27 mouse cellular contexts compared by ENCODE assay signal in the genomic region with DNA sequence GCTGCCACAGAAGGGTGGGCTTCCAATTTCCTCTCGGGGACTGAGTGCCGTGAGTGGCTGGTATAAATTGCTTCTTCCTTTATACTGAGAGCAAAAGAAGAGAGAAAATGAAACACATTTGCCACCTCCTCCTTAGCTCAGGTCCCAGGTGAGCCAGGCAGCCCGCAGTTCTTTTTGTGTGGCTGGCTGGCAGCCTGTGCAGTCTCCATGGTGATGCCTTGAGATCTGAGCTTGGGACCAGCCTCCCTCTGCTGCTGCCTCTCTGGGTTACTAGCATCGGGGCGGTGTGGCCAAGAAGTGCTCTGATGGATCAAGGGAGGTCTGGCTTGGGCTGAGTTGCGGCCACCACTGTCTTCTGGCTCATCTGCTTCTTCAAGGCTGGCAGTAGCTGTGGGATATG.
DNase-seq lines count a peak whose midpoint lies in the region; ATAC-seq lines count a peak whose summit lies in the region.
"Had no signal": no experiment of that assay in that cellular context is flagged by ENCODE, and none has a peak within 500 bp of the region (broad histone marks: within the 10 kb centered on the region; RNA-seq: fewer than 3 reads in every experiment).

No protein-coding gene starts in this region.

- no peaks in the 10 kb centered on the region for H3K36me3 ChIP-seq in heart, embryonic 10.5 days
- H3K36me3 ChIP-seq in midbrain, embryonic 14.5 days (ENCODE audit: control insufficient read depth, insufficient read depth, low read length): no peaks in the 10 kb centered on the region
- no peaks in the 10 kb centered on the region for H3K36me3 ChIP-seq in midbrain, embryonic 13.5 days
- H3K36me3 ChIP-seq: embryonic facial prominence, embryonic 10.5 days; embryonic facial prominence, embryonic 15.5 days; G1E; heart, embryonic 13.5 days; limb, embryonic 13.5 days; lung, embryonic 15.5 days had no signal

- H3K27ac ChIP-seq in heart, embryonic 10.5 days: no peak overlapping the region
- H3K27ac ChIP-seq in midbrain, embryonic 14.5 days (replicated peaks; ENCODE audit: low read depth, low read length): no peak overlapping the region
- H3K27ac ChIP-seq in midbrain, embryonic 13.5 days: no peak overlapping the region
- H3K27ac ChIP-seq: embryonic facial prominence, embryonic 10.5 days; embryonic facial prominence, embryonic 15.5 days; heart, embryonic 13.5 days; limb, embryonic 13.5 days; lung, embryonic 15.5 days had no signal

- no peak for ATAC-seq in midbrain, embryonic 14.5 days (ENCODE audit: low FRiP score, low TSS enrichment)
- ATAC-seq in midbrain, embryonic 13.5 days: no peak
- ATAC-seq: intestine, embryonic 16.5 days had no signal

- peaks cover 23% of the 10 kb centered on the region for H3K27me3 ChIP-seq in heart, embryonic 10.5 days (ENCODE audit: insufficient read depth, poor library complexity, severe bottlenecking)
- no peaks in the 10 kb centered on the region for H3K27me3 ChIP-seq in midbrain, embryonic 14.5 days (ENCODE audit: control insufficient read depth, insufficient read depth, low read length)
- no peaks in the 10 kb centered on the region for H3K27me3 ChIP-seq in midbrain, embryonic 13.5 days

- peak; percentile 41 to 44 for DNase-seq in cerebellum, postnatal 14 days
- no peak for DNase-seq in cerebellum, adult 18-20 months
- peak; percentile 73 for DNase-seq in heart, embryonic 10.5 days (ENCODE audit: low spot score)
- no peak for DNase-seq in heart, adult 9 months (ENCODE audit: low spot score in 2 of 2)
- peak; percentile 53 for DNase-seq in midbrain, embryonic 14.5 days
- peak; percentile 60 to 71 for DNase-seq in right cerebral cortex, postnatal 10 days (ENCODE audit: low spot score in 2 of 2)
- no peak for DNase-seq in right cerebral cortex, postnatal 25 days
- DNase-seq: adrenal gland, adult 8-10 months; cerebellum, adult 11 months; cerebellum, adult 9-11 months; gastrocnemius, postnatal 25 days; heart, adult 18-20 months; heart, postnatal 10 days; kidney, adult 8-10 months; kidney, postnatal 10 days; thymus, adult 2 months; thymus, postnatal 36 days had no signal

- WGBS in heart, embryonic 10.5 days: 84% methylated on average over 6 of the region's 6 CpGs
- WGBS in midbrain, embryonic 14.5 days: 60% methylated on average over 6 of the region's 6 CpGs
- WGBS in midbrain, embryonic 13.5 days: 58% methylated on average over 6 of the region's 6 CpGs

- no peaks in the 10 kb centered on the region for H3K9me3 ChIP-seq in heart, embryonic 10.5 days
- H3K9me3 ChIP-seq in midbrain, embryonic 14.5 days (ENCODE audit: control insufficient read depth, low read length): no peaks in the 10 kb centered on the region
- no peaks in the 10 kb centered on the region for H3K9me3 ChIP-seq in midbrain, embryonic 13.5 days
- H3K9me3 ChIP-seq: embryonic facial prominence, embryonic 10.5 days; embryonic facial prominence, embryonic 15.5 days; heart, embryonic 13.5 days; limb, embryonic 13.5 days; lung, embryonic 15.5 days had no signal

- 0 out of 2 replicates have a peak, but pooled peaks cover 8% of the 10 kb centered on the region for H3K4me1 ChIP-seq in heart, embryonic 10.5 days
- peaks cover 12% of the 10 kb centered on the region; the same call in 1 of the 2 replicates for H3K4me1 ChIP-seq in midbrain, embryonic 14.5 days (ENCODE audit: control insufficient read depth, insufficient read depth, low read length)
- peaks cover 13% of the 10 kb centered on the region for H3K4me1 ChIP-seq in midbrain, embryonic 13.5 days (replicated peaks)
- H3K4me1 ChIP-seq: embryonic facial prominence, embryonic 15.5 days; heart, embryonic 13.5 days; limb, embryonic 13.5 days; lung, embryonic 15.5 days had no signal

- H3K4me2 ChIP-seq in midbrain, embryonic 14.5 days (ENCODE audit: low read length): no peak overlapping the region
- no peak overlapping the region for H3K4me2 ChIP-seq in midbrain, embryonic 13.5 days (replicated peaks)
- H3K4me2 ChIP-seq: embryonic facial prominence, embryonic 15.5 days; heart, embryonic 13.5 days; limb, embryonic 13.5 days; liver, embryonic 11.5 days; lung, embryonic 15.5 days; midbrain, embryonic 11.5 days had no signal

- no peak overlapping the region for H3K4me3 ChIP-seq in heart, embryonic 10.5 days
- H3K4me3 ChIP-seq in midbrain, embryonic 14.5 days (replicated peaks; ENCODE audit: low read depth, low read length): no peak overlapping the region
- H3K4me3 ChIP-seq in midbrain, embryonic 13.5 days (replicated peaks): no peak overlapping the region
- H3K4me3 ChIP-seq: embryonic facial prominence, embryonic 10.5 days; embryonic facial prominence, embryonic 15.5 days; heart, embryonic 13.5 days; limb, embryonic 13.5 days; lung, embryonic 15.5 days had no signal

- H3K9ac ChIP-seq in midbrain, embryonic 14.5 days (replicated peaks; ENCODE audit: low read length): no peak overlapping the region
- H3K9ac ChIP-seq in midbrain, embryonic 13.5 days (replicated peaks): no peak overlapping the region
- H3K9ac ChIP-seq: embryonic facial prominence, embryonic 15.5 days; heart, embryonic 13.5 days; limb, embryonic 13.5 days; lung, embryonic 15.5 days had no signal

Comparison
In these comparisons a context has a peak if more than half of its experiments do, and no peak if none do; other contexts are left out.
1. DNase-seq: peak in cerebellum, postnatal 14 days (2 of 2), heart, embryonic 10.5 days (single experiment), midbrain, embryonic 14.5 days (single experiment) and right cerebral cortex, postnatal 10 days (2 of 2); none in cerebellum, adult 18-20 months (0 of 2), heart, adult 9 months (0 of 2) and right cerebral cortex, postnatal 25 days (single experiment).